Mouse (Mus musculus) G1E (cell line): Measurements from ENCODE around the gene H2afx.

Source experiments
- CTCF ChIP-seq: IDR thresholded peaks from 2 replicates; pipeline ENCODE4 v1.5.1; 2012; ENCODE audit warnings: low read depth, low read length, inconsistent platforms, mixed read lengths
- GATA1 ChIP-seq: IDR thresholded peaks from 2 replicates; pipeline ENCODE4 v1.6.1; 2012; ENCODE audit warnings: borderline replicate concordance, low read length, inconsistent platforms, mixed read lengths
- TAL1 ChIP-seq: conservative IDR thresholded peaks from 2 replicates; pipeline ENCODE4 v1.6.1; 2012; ENCODE audit warnings: low read depth, low read length, inconsistent platforms, mixed read lengths

DNA sequence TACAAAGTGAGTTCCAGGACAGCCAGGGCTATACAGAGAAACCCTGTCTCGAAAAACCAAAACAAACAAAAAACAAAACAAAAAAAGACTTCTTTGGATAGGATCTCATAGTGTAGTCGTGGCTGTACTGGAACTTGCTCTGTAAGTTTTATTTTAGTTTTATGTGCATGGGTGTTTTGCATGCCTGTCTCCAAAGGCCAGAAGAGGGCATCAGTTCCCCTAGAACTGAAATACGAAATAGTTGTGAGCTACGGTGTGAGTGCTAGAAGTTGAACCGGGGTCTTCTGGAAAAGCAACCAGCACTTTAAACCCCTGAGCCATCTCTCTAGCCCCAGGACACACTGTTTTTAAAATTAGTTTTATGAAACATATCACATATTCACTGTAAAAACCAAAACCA is 4.1 kb downstream of the H2afx start:
- no peak for TF ChIP-seq CTCF
- no peak for TF ChIP-seq GATA1
- TF ChIP-seq TAL1: no peak
